Mouse (Mus musculus) activated CD4-positive, CD25-positive, alpha-beta regulatory T cell, adult 4 months (primary cell): ENCODE results near the gene Ccdc71. TPM values are rescaled to one million over a fixed set of nuclear protein-coding genes. Genes with fewer than 3 reads are reported as not detected.

Experiments used
- ATAC-seq: one replicate; pipeline ENCODE4 v1.8.0; 2017
- polyA plus RNA-seq, 2 experiments: library from polyadenylated mRNA; unstranded; fragments of 100-300 nt; shearing (Covaris generic); gene quantifications; one replicate each; pipeline ENCODE4 v1.2.1; 2017

Ccdc71 gene
- polyA plus RNA-seq, 2 experiments from 2014 or later: 22.5 to 31.5 TPM

GRCm38 (mm10) chr9:108459939-108460318 is 398 bp upstream of the Ccdc71 start:
- no peak for ATAC-seq

DNA sequence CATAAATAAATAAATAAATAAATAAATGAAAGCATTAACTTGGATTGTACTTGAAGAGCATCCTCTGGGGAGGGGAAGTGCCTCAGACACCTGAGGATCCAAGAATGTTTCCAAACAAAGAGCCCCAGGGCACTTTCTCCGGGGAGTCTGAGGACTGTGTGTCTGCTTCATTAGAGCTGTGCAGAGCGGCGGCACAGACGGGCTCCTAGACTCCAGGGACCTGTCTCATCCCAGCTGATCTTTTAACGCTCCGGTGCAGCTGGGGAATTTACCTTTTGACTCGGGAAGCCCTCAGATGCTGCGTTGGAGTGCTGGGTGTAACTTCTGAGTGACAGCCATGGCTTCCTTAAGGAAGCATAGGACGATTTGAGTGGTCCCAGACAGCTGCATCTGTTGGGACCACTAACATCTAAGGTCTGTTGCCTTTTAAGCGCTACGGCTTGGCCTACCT is 879 bp downstream of the Ccdc71 start, which contains the start of gene Klhdc8b:
TSS of gene Klhdc8b (minus strand) at position 401 of the 451 bp plus-strand sequence.
- no peak for ATAC-seq

DNA sequence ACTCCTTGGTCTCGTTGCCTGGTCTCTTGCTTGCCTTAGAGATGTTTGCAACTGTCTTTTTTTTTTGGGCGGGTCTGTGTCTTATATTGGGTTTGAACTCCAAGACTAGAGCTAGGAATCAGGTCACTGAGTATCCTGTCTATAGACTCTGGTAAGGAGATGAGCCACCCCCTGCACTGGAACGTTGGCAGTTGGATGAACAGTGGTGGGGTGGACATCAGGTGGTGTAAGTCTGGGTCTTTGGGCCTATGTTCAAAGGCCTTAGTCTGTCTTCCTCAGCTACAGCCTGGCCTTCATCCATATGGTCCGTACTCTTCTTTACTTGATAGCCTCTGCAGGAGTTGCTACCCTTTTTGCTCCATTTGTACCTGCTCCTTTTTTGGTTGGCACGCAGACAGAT is 1.3 kb downstream of the Ccdc71 start:
- ATAC-seq: no peak

DNA sequence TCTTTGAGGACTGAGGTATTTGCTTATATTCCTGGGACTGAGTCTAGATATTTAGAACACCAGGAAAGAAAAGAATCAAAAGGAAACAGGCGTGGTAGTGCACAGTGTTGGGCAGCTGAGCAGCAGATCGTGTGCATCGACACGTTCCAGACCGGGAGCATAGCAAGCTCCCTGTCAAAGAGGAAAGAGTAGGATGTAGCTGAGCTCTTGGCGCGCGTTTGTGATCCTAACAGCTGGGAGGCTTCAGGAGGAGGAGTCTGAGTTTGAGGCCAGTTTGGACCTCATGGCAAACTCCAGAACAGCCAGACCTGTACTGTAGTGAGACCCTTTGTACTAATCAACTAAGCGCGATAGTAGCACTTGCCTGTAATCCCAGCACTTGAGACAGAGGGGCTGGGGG is 1.9 kb downstream of the Ccdc71 start:
- ATAC-seq: no peak

DNA sequence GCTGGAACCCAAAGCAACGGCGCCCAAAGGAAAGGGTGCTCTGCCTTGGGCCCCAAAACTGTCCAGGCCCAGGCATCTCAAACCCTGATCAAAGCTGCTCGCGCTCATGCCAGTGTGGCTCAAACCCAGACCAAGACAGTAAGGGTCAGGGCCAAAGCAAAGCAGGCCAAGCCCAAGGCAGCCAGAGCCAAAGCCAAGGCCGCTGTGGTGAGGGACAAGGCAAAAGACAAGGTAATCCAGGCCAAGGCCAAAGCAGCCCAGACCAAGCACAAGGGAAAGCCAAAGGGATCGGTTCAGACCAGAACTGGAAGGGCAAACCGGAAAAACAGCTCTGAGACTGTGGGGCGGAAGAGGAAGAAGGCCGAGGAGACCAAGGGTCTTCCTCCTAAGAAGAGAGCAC is 3.4 kb downstream of the Ccdc71 start:
- ATAC-seq: no peak

DNA sequence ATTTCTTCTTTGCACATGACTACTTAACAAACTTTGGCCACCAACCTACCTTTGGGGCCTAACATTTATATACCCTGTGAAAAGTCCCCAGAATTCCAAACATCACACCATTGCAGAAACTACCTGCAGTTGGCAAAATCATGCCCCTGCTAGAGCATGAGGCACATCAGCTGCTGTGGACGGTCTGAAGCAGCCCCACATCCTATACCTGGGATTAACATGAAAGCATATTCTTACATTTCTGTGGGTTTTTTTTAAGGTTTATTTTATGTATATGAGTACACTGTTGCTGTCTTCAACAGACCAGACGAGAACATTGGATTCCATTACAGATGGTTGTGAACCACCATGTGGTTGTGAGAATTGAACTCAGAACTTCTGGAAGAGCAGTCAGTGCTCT is 5.9 kb downstream of the Ccdc71 start:
- no peak for ATAC-seq

- ATAC-seq: no peak
Observed at GRCm38 (mm10) chr9:108469430-108469829, 9.1 kb downstream of the Ccdc71 start.

GRCm38 (mm10) chr9:108469845-108470244 is 9.5 kb downstream of the Ccdc71 start:
- ATAC-seq: no peak

GRCm38 (mm10) chr9:108474528-108474927 is 14.2 kb downstream of the Ccdc71 start:
- no peak for ATAC-seq

DNA sequence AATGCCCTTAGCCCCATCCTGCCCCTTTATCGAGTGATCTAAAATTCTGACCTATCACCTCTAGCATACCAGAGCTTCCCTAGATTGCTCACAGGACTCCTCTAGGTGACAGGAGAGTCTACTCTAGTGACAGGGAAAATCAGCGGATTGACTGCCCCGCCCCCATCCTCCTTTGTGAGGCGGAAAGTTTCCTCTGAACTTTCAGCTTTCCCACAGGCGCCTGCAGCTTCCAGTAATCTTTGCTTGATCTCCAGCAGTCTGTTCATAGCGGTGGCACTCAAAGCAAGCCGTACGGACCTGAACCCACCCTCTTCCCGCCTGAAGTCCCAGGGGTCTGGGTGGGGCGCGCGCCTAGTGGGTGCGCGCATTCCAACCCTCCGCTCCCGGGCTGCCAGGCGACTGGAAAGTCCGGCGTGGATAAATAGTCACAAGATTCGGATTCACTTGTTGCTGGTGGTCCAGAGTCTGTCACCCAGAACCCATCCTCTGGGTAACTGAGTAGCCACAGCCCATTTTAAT is 18.4 kb downstream of the Ccdc71 start:
- no peak for ATAC-seq

GRCm38 (mm10) chr9:108479241-108479640 is 18.9 kb downstream of the Ccdc71 start:
- no peak for ATAC-seq

DNA sequence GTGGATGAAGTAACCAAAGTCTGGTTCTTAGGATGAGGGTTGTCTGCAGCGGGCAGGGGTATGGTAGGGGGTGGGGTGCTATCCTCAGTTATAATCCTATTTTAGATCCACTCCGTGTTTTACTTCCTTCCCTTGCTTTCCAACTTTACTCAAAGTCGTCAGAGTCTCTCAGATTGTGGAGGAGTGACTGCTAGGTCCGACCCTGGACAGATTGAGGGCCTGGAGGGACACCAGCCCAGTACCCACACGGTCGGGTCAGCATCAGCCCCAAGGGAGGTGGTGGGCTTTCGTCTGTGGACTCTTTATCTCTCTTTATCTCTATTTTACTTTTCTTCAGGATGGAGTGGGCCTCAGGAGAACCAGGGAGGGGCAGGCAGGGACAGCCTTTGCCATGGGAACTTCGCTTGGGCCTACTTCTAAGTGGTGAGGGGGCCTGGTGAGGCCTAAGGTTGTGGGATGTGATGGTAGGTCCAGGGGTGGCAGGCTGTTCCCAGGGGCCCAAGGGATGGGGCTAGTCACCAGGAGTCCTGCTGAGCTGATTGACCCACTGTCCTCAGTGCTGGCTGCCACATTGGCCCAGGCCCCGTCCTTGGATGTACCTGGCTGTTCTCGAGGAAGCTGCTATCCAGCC is 19.5 kb downstream of the Ccdc71 start, which contains the start of gene Lamb2:
TSS of gene Lamb2 (plus strand) at position 16 of the 631 bp plus-strand sequence.
- ATAC-seq: no peak

DNA sequence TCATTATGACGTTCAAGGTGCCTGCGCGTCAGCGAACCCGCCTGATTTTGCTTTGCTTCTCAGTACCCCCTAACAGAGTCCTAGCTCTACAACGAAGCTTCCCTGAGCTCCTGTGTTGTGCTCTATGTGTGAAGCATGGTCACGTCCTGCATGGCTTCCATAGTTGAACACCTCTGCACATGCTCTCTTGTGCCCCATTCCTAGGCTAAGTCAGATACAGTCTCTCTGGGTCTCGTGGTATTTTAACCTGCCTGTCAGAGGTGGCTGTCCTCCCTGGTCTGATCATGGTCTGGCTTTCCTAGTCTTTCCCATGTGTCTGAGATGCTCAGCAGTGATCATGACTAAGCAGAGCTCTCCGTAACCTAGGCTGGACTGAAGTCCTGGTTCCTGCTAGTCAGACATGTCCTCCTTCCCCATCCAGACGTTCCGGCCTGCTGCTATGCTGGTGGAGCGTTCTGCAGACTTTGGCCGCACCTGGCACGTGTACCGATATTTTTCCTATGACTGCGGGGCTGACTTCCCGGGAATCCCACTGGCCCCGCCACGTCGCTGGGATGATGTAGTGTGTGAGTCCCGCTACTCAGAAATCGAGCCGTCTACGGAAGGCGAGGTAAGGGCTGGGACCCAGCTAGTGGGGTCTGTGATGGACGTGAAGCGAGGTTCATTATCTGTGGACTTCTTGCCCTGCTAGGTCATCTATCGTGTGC is 20.6 kb downstream of the Ccdc71 start:
- no peak for ATAC-seq

- no peak for ATAC-seq
Observed at GRCm38 (mm10) chr9:108481520-108482210, 21.3 kb downstream of the Ccdc71 start.

GRCm38 (mm10) chr9:108483051-108483790 is 22.9 kb downstream of the Ccdc71 start:
- ATAC-seq: no peak

DNA sequence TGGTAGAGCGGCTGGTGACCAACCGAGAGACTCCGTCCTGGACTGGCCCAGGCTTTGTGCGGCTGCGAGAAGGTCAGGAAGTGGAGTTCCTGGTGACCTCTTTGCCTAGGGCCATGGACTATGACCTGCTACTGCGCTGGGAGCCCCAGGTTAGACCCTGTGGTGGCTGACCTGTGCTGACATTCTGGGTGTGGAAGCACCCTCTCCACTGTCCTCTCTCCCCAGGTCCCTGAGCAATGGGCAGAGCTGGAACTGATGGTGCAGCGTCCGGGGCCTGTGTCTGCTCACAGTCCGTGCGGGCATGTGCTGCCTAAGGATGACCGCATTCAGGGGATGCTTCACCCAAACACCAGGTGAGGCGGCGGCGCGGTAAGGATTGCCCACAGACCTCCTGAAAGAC is 23.7 kb downstream of the Ccdc71 start:
- no peak for ATAC-seq

DNA sequence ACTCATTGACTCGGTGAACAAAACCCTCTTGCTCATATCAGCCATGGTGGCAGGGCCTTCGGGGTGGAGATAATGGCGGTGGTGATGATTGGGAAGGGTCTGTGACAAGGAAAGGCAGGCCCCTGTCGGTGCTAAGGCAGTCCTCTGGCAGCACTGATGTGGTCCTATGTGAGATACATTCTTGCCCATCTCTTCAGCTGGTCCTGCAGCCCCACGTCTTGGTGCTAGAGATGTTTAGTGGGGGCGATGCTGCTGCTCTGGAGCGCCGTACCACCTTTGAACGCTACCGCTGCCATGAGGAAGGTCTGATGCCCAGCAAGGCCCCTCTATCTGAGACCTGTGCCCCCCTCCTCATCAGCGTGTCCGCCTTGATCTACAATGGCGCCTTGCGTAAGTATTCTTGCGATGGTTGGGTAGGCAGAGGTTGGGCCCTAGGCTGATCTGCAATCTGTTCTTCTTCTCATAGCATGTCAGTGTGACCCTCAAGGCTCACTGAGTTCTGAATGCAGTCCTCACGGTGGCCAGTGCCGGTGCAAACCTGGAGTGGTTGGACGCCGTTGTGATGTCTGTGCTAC is 25.1 kb downstream of the Ccdc71 start:
- ATAC-seq: no peak

- no peak for ATAC-seq
Observed at GRCm38 (mm10) chr9:108486973-108487530, 26.7 kb downstream of the Ccdc71 start.

GRCm38 (mm10) chr9:108488403-108488802 is 28.1 kb downstream of the Ccdc71 start:
- no peak for ATAC-seq

GRCm38 (mm10) chr9:108489215-108489614 is 28.9 kb downstream of the Ccdc71 start:
- ATAC-seq: no peak

DNA sequence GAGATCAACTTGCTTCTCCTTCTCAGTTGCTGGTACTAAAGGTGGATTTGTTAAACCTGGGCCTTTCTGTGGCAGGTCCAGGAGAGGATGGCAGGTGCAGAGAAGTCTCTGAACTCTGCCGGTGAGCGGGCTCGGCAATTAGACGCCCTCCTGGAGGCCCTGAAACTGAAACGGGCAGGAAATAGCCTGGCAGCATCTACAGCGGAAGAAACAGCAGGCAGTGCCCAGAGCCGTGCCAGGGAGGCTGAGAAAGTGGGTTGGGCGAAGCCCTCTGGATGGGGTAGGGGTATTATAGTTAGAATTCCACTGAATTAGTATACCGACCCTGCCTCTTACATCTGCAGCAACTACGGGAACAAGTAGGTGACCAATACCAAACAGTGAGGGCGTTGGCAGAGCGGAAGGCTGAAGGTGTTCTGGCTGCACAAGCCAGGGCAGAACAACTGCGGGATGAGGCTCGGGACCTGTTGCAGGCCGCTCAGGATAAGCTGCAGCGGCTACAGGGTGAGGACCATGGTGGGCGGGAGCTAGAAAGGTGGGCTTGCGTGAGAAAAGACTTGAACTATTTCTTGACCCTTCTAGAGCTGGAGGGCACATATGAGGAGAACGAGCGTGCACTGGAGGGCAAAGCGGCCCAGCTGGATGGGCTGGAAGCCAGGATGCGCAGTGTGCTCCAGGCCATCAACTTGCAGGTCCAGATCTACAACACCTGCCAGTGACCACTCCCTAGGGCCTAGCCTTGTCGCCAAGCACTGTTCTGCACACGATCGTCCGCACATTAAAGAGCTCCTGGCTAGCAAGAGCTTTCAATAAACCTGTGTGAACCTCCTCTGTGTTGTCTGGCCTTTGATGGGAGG is 29.6 kb downstream of the Ccdc71 start:
- ATAC-seq: no peak
